Mouse (Mus musculus): ENCODE measurements around the gene Vps29. TPM values are rescaled to one million over a fixed set of nuclear protein-coding genes. Genes with fewer than 3 reads are reported as not detected.

The Vps29 gene
- 333 and 338 TPM in 2 replicates for polyA plus RNA-seq (2015; fragmentation: Nextera tagmentation; extraction: Ambion mirVana)

GRCm38 (mm10) chr5:122353807-122354491, at the start of gene Vps29, which contains the start of gene Rad9b:
Gene Vps29, plus strand, starts transcription at chr5:122354369.
Gene Rad9b, minus strand, starts transcription at chr5:122354233.
- Histone ChIP-seq H3K27me3 (replicated peaks; ENCODE audit: control insufficient read depth, insufficient read depth, low read length) (no peaks in the 10 kb centered on the region), H3K9ac (ENCODE audit: low read depth, low read length) (peak within 1 kb of the TSS; percentile 76), H3K27ac (ENCODE audit: low read depth, low read length) (peak within 1 kb of the TSS; percentile 88), H3K4me2 (replicated peaks; ENCODE audit: low read depth) (peak within 1 kb of the TSS; percentile 75), H3K36me3 (ENCODE audit: control insufficient read depth, insufficient read depth) (no peaks in the 10 kb centered on the region; the same call in 1 of the 2 replicates), H3K4me3 (ENCODE audit: low read depth, low read length) (peak within 1 kb of the TSS; percentile 95), H3K9me3 (ENCODE audit: control insufficient read depth) (no peaks in the 10 kb centered on the region), H3K4me1 (replicated peaks; ENCODE audit: control insufficient read depth, insufficient read depth, low read length) (peaks cover 7% of the 10 kb centered on the region; the same call in 1 of the 2 replicates)
- ATAC-seq: peak; percentile 96
- WGBS: 1% methylated on average over 51 of the region's 51 CpGs
- no peak for TF ChIP-seq CTCF (IDR thresholded peaks at IDR 0.05; ENCODE audit: low read depth)

- Histone ChIP-seq H3K4me2 (replicated peaks; ENCODE audit: low read depth) (no peak overlapping the region), H3K4me3 (ENCODE audit: low read depth, low read length) (no peak overlapping the region), H3K4me1 (replicated peaks; ENCODE audit: control insufficient read depth, insufficient read depth, low read length) (peaks cover 15% of the 10 kb centered on the region; the same call in 1 of the 2 replicates), H3K9me3 (ENCODE audit: control insufficient read depth) (no peaks in the 10 kb centered on the region), H3K27me3 (replicated peaks; ENCODE audit: control insufficient read depth, insufficient read depth, low read length) (no peaks in the 10 kb centered on the region), H3K9ac (ENCODE audit: low read depth, low read length) (no peak overlapping the region), H3K36me3 (ENCODE audit: control insufficient read depth, insufficient read depth) (peaks cover 17% of the 10 kb centered on the region; the same call in 1 of the 2 replicates), H3K27ac (ENCODE audit: low read depth, low read length) (0 out of 2 replicates have a peak overlapping the region, but pooled peaks have one; percentile 41)
- no peak for TF ChIP-seq CTCF (IDR thresholded peaks at IDR 0.05; ENCODE audit: low read depth)
- ATAC-seq: no peak
- WGBS: 73% methylated on average over 6 of the region's 6 CpGs
Measured at GRCm38 (mm10) chr5:122304541-122304940, 49.6 kb upstream of the Vps29 start.

- no peak overlapping the region for H3K4me3 ChIP-seq (ENCODE audit: low read depth, low read length)
- H3K4me1 ChIP-seq (replicated peaks; ENCODE audit: control insufficient read depth, insufficient read depth, low read length): peaks cover 15% of the 10 kb centered on the region; the same call in 1 of the 2 replicates
- no peaks in the 10 kb centered on the region for H3K27me3 ChIP-seq (replicated peaks; ENCODE audit: control insufficient read depth, insufficient read depth, low read length)
- H3K9me3 ChIP-seq (ENCODE audit: control insufficient read depth): no peaks in the 10 kb centered on the region
- peak; percentile 37; the same call in 1 of the 2 replicates for ATAC-seq
- H3K27ac ChIP-seq (ENCODE audit: low read depth, low read length): no peak overlapping the region
- WGBS: 67% methylated on average over 7 of the region's 7 CpGs
- H3K4me2 ChIP-seq (replicated peaks; ENCODE audit: low read depth): no peak overlapping the region
- H3K9ac ChIP-seq (ENCODE audit: low read depth, low read length): no peak overlapping the region
- no peak for TF ChIP-seq CTCF (IDR thresholded peaks at IDR 0.05; ENCODE audit: low read depth)
- peaks cover 21% of the 10 kb centered on the region; the same call in 1 of the 2 replicates for H3K36me3 ChIP-seq (ENCODE audit: control insufficient read depth, insufficient read depth)
Measured at GRCm38 (mm10) chr5:122305472-122305871, 48.7 kb upstream of the Vps29 start.

- no peak for TF ChIP-seq CTCF (IDR thresholded peaks at IDR 0.05; ENCODE audit: low read depth)
- no peak overlapping the region for H3K4me2 ChIP-seq (replicated peaks; ENCODE audit: low read depth)
- no peak overlapping the region for H3K27ac ChIP-seq (ENCODE audit: low read depth, low read length)
- H3K36me3 ChIP-seq (ENCODE audit: control insufficient read depth, insufficient read depth): peaks cover 30% of the 10 kb centered on the region; the same call in 1 of the 2 replicates
- H3K9ac ChIP-seq (ENCODE audit: low read depth, low read length): no peak overlapping the region
- 90% methylated on average over 3 of the region's 3 CpGs for WGBS
- no peaks in the 10 kb centered on the region for H3K9me3 ChIP-seq (ENCODE audit: control insufficient read depth)
- no peak overlapping the region for H3K4me3 ChIP-seq (ENCODE audit: low read depth, low read length)
- H3K4me1 ChIP-seq (replicated peaks; ENCODE audit: control insufficient read depth, insufficient read depth, low read length): peaks cover 15% of the 10 kb centered on the region; the same call in 1 of the 2 replicates
- ATAC-seq: no peak
- no peaks in the 10 kb centered on the region for H3K27me3 ChIP-seq (replicated peaks; ENCODE audit: control insufficient read depth, insufficient read depth, low read length)
Measured at GRCm38 (mm10) chr5:122306536-122306935, 47.6 kb upstream of the Vps29 start.

- TF ChIP-seq CTCF (IDR thresholded peaks at IDR 0.05; ENCODE audit: low read depth): no peak
- Histone ChIP-seq H3K4me1 (replicated peaks; ENCODE audit: control insufficient read depth, insufficient read depth, low read length) (0 out of 2 replicates have a peak, but pooled peaks cover under 1% of the 10 kb centered on the region), H3K4me3 (ENCODE audit: low read depth, low read length) (no peak overlapping the region), H3K4me2 (replicated peaks; ENCODE audit: low read depth) (no peak overlapping the region), H3K9me3 (ENCODE audit: control insufficient read depth) (no peaks in the 10 kb centered on the region), H3K36me3 (ENCODE audit: control insufficient read depth, insufficient read depth) (peaks cover 67% of the 10 kb centered on the region), H3K27me3 (replicated peaks; ENCODE audit: control insufficient read depth, insufficient read depth, low read length) (no peaks in the 10 kb centered on the region), H3K9ac (ENCODE audit: low read depth, low read length) (no peak overlapping the region), H3K27ac (ENCODE audit: low read depth, low read length) (no peak overlapping the region)
- no peak for ATAC-seq
- 78% methylated on average over 8 of the region's 8 CpGs for WGBS
Measured at GRCm38 (mm10) chr5:122310699-122311098, 43.5 kb upstream of the Vps29 start.

GRCm38 (mm10) chr5:122311692-122312091, 42.5 kb upstream of the Vps29 start:
- ATAC-seq: no peak
- WGBS: 78% methylated on average over 7 of the region's 7 CpGs
- Histone ChIP-seq H3K4me1 (replicated peaks; ENCODE audit: control insufficient read depth, insufficient read depth, low read length) (no peaks in the 10 kb centered on the region), H3K4me2 (replicated peaks; ENCODE audit: low read depth) (no peak overlapping the region), H3K27ac (ENCODE audit: low read depth, low read length) (no peak overlapping the region), H3K27me3 (replicated peaks; ENCODE audit: control insufficient read depth, insufficient read depth, low read length) (no peaks in the 10 kb centered on the region), H3K4me3 (ENCODE audit: low read depth, low read length) (no peak overlapping the region), H3K9ac (ENCODE audit: low read depth, low read length) (no peak overlapping the region), H3K36me3 (ENCODE audit: control insufficient read depth, insufficient read depth) (peaks cover 74% of the 10 kb centered on the region), H3K9me3 (ENCODE audit: control insufficient read depth) (no peaks in the 10 kb centered on the region)
- TF ChIP-seq CTCF (IDR thresholded peaks at IDR 0.05; ENCODE audit: low read depth): no peak

Measured in intestine, postnatal 0 days (tissue).